Comparison of ENCODE assay signal across 9 mouse cellular contexts in genomic region chr3:59262704-59263103, GRCm38 (mm10). TPM values are rescaled to one million over a fixed set of nuclear protein-coding genes. Genes with fewer than 3 reads are reported as not detected.
A peak's percentile ranks its signal among the peaks of the same experiment; 100 is the strongest.
DNase-seq lines count a peak whose midpoint lies in the region; ATAC-seq and TF ChIP-seq lines count a peak whose summit lies in the region.
"Had no signal": no experiment of that assay in that cellular context is flagged by ENCODE, and none has a peak within 500 bp of the region (broad histone marks: within the 10 kb centered on the region; RNA-seq: fewer than 3 reads in every experiment).

TSS of gene P2ry12 (minus strand) at chr3:59262871.

- no peak for DNase-seq in gastrocnemius, adult 2 months
- DNase-seq in gastrocnemius, adult 18-20 months (ENCODE audit: low spot score) = no peak
- peak; percentile 15 for DNase-seq in 416B (ENCODE audit: low read depth)
- no peak for DNase-seq in left cerebral cortex, postnatal 10 days (ENCODE audit: extremely low spot score in 1 of 2, low spot score in 2 of 2)
- no peak for DNase-seq in natural killer cell, adult 2 months (ENCODE audit: low spot score in 2 of 2)
- no peak for DNase-seq in spleen, postnatal 10 days (ENCODE audit: low spot score in 2 of 2)
- no peak for DNase-seq in gastrocnemius, postnatal 36 days

- H3K27ac ChIP-seq in gastrocnemius, adult 2 months = 0 out of 2 replicates have a peak within 1 kb of the TSS, but pooled peaks have one; percentile 8
- no peak within 1 kb of the TSS for H3K27ac ChIP-seq in forebrain, embryonic 13.5 days
- H3K27ac ChIP-seq: heart, embryonic 10.5 days had no signal

- H3K9me3 ChIP-seq in forebrain, embryonic 13.5 days (replicated peaks) = no peaks in the 10 kb centered on the region
- H3K9me3 ChIP-seq: heart, embryonic 10.5 days had no signal

- TF ChIP-seq CTCF in gastrocnemius, adult 2 months (IDR thresholded peaks at IDR 0.05) = no peak

- H3K4me2 ChIP-seq in forebrain, embryonic 13.5 days = peak within 1 kb of the TSS; percentile 37

- peaks cover 11% of the 10 kb centered on the region; the same call in 1 of the 2 replicates for H3K4me1 ChIP-seq in forebrain, embryonic 13.5 days
- H3K4me1 ChIP-seq: heart, embryonic 10.5 days had no signal

- peak within 1 kb of the TSS; percentile 30 for H3K4me3 ChIP-seq in gastrocnemius, adult 2 months
- no peak within 1 kb of the TSS for H3K4me3 ChIP-seq in forebrain, embryonic 13.5 days
- H3K4me3 ChIP-seq: heart, embryonic 10.5 days had no signal

- peak; percentile 44; the same call in 1 of the 2 replicates for ATAC-seq in forebrain, embryonic 13.5 days

- 11% methylated on average over 7 of the region's 7 CpGs for WGBS in forebrain, embryonic 13.5 days

- intact Hi-C loops in gastrocnemius, adult 2 months (cut with DNase I) = no loop called here
- intact Hi-C loops in left cerebral cortex, postnatal 10 days (cut with DNase I) = no loop called here
- intact Hi-C loops in gastrocnemius, postnatal 36 days (cut with DNase I) = no loop called here

- H3K36me3 ChIP-seq in forebrain, embryonic 13.5 days (ENCODE audit: poor library complexity, severe bottlenecking) = peaks cover 8% of the 10 kb centered on the region; the same call in 1 of the 2 replicates

- no peaks in the 10 kb centered on the region for H3K27me3 ChIP-seq in forebrain, embryonic 13.5 days

- H3K9ac ChIP-seq in forebrain, embryonic 13.5 days = no peak within 1 kb of the TSS

RNA-seq across cellular contexts. Expression of gene P2ry12, which starts in this region (rescaled TPM):
- under 1 TPM; 0.38 to 0.42 TPM for total RNA-seq in gastrocnemius, adult 2 months (2021)
- under 1 TPM; 0.27 to 0.69 TPM for total RNA-seq in gastrocnemius, adult 18-20 months (2021)
- 4.5 and 4.9 TPM in 2 replicates for polyA plus RNA-seq in forebrain, embryonic 13.5 days (2015; fragmentation: Nextera tagmentation; extraction: Ambion mirVana)
- 10 to 100 TPM; 58.1 to 64.3 TPM for total RNA-seq in left cerebral cortex, postnatal 10 days (2021)
- 1 to 10 TPM in 1 of 2 experiments, under 1 TPM in 1; 0.69 to 1.1 TPM for total RNA-seq in gastrocnemius, postnatal 36 days (2021)

Comparison
In these comparisons a context has a peak if more than half of its experiments do, and no peak if none do; other contexts are left out.
1. RNA of gene P2ry12 (total RNA-seq): 58.1 to 64.3 TPM in left cerebral cortex, postnatal 10 days; 0.69 to 1.1 TPM in gastrocnemius, postnatal 36 days, 0.27 to 0.69 TPM in gastrocnemius, adult 18-20 months and 0.38 to 0.42 TPM in gastrocnemius, adult 2 months; every median in the first group is over 10 times any median in the second.